Mouse (Mus musculus) bone marrow macrophage, adult 2 months (primary cell): ENCODE measurements around the gene Ccdc97.

Experiments
- CTCF ChIP-seq: IDR thresholded peaks from 2 replicates; pipeline ENCODE4 v1.5.1; 2012; ENCODE audit warnings: low read depth, mild to moderate bottlenecking, low read length, moderate library complexity
- POLR2A ChIP-seq: IDR thresholded peaks from 2 replicates; pipeline ENCODE4 v1.6.1; 2012; ENCODE audit warnings: mild to moderate bottlenecking, low read depth, low read length, borderline replicate concordance

GRCm38 (mm10) chr7:25720760-25721159 lies 1.9 kb upstream of the Ccdc97 start:
- TF ChIP-seq POLR2A (no peak), CTCF (no peak)
